Mouse (Mus musculus) myocyte (in vitro differentiated cells): ENCODE data around the gene Abca14.

Source experiments
- E2F4 ChIP-seq: IDR thresholded peaks from one replicate; pipeline ENCODE4 v1.6.1; 2011; ENCODE audit warnings: mild to moderate bottlenecking, control low read depth, moderate library complexity; ENCODE audit not compliant: insufficient read depth
- MAX ChIP-seq: IDR thresholded peaks from one replicate; pipeline ENCODE4 v1.6.1; 2011; ENCODE audit warnings: low read depth, mild to moderate bottlenecking, control low read depth
- POLR2A ChIP-seq: IDR thresholded peaks from one replicate; pipeline ENCODE4 v1.6.1; 2011; ENCODE audit warnings: low read depth, mild to moderate bottlenecking, control low read depth, moderate library complexity; ENCODE audit not compliant: insufficient read length

GRCm38 (mm10) chr7:120361159-120361558, 157.4 kb downstream of the Abca14 start:
- no peak for TF ChIP-seq MAX
- TF ChIP-seq POLR2A, result no peak
- no peak for TF ChIP-seq E2F4
